Comparison of ENCODE assay signal across 20 mouse cellular contexts in genomic region chr8:120741001-120741400, GRCm38 (mm10). TPM values are rescaled to one million over a fixed set of nuclear protein-coding genes. Genes with fewer than 3 reads are reported as not detected.
DNase-seq lines count a peak whose midpoint lies in the region; ATAC-seq and TF ChIP-seq lines count a peak whose summit lies in the region.
"Had no signal": no experiment of that assay in that cellular context is flagged by ENCODE, and none has a peak within 500 bp of the region (broad histone marks: within the 10 kb centered on the region; RNA-seq: fewer than 3 reads in every experiment).

No protein-coding gene starts in this region.

- no peak overlapping the region for H3K4me3 ChIP-seq in intestine, embryonic 16.5 days (ENCODE audit: low read length)
- H3K4me3 ChIP-seq in intestine, embryonic 15.5 days (replicated peaks), result no peak overlapping the region
- H3K4me3 ChIP-seq in bone marrow, adult 2 months (replicated peaks; ENCODE audit: control insufficient read depth, low read depth, low read length), result peak overlapping the region; percentile 19
- H3K4me3 ChIP-seq in hindbrain, embryonic 13.5 days, result no peak overlapping the region
- H3K4me3 ChIP-seq: embryonic facial prominence, embryonic 15.5 days; heart, embryonic 13.5 days; layer of hippocampus, adult 2 months; limb, embryonic 10.5 days; liver, embryonic 13.5 days; megakaryocyte, embryonic 14.5 days had no signal

- no peaks in the 10 kb centered on the region for H3K9me3 ChIP-seq in intestine, embryonic 16.5 days (ENCODE audit: control insufficient read depth, low read length)
- H3K9me3 ChIP-seq in intestine, embryonic 15.5 days, result no peaks in the 10 kb centered on the region
- H3K9me3 ChIP-seq in hindbrain, embryonic 13.5 days, result no peaks in the 10 kb centered on the region
- H3K9me3 ChIP-seq: embryonic facial prominence, embryonic 15.5 days; heart, embryonic 13.5 days; limb, embryonic 10.5 days; liver, embryonic 13.5 days had no signal

- WGBS in intestine, embryonic 16.5 days, result 83% methylated on average over 17 of the region's 17 CpGs
- WGBS in intestine, embryonic 15.5 days, result 87% methylated on average over 17 of the region's 17 CpGs
- WGBS in bone marrow, adult 2 months, result 44% methylated on average over 17 of the region's 17 CpGs
- WGBS in hindbrain, embryonic 13.5 days, result 55% methylated on average over 17 of the region's 17 CpGs

- intact Hi-C loops in heart, postnatal 25 days (cut with DNase I), result no loop called here

- H3K9ac ChIP-seq in intestine, embryonic 16.5 days (ENCODE audit: low read depth, low read length), result no peak overlapping the region
- H3K9ac ChIP-seq in intestine, embryonic 15.5 days, result no peak overlapping the region
- H3K9ac ChIP-seq in hindbrain, embryonic 13.5 days, result no peak overlapping the region
- H3K9ac ChIP-seq: embryonic facial prominence, embryonic 15.5 days; heart, embryonic 13.5 days; liver, embryonic 13.5 days had no signal

- H3K27ac ChIP-seq in intestine, embryonic 16.5 days (ENCODE audit: low read length), result 0 out of 2 replicates have a peak overlapping the region, but pooled peaks have one; percentile 2
- H3K27ac ChIP-seq in intestine, embryonic 15.5 days, result no peak overlapping the region
- H3K27ac ChIP-seq in bone marrow, adult 2 months (ENCODE audit: control insufficient read depth, insufficient read depth, low read depth, low read length, poor library complexity), result peak overlapping the region; percentile 73
- no peak overlapping the region for H3K27ac ChIP-seq in hindbrain, embryonic 13.5 days
- H3K27ac ChIP-seq: embryonic facial prominence, embryonic 15.5 days; heart, embryonic 13.5 days; layer of hippocampus, adult 2 months; limb, embryonic 10.5 days; liver, embryonic 13.5 days; stomach, postnatal 0 days had no signal

- no peak for TF ChIP-seq CTCF in bone marrow, adult 2 months (IDR thresholded peaks at IDR 0.05; ENCODE audit: control insufficient read depth, insufficient read depth, low read length)

- H3K4me1 ChIP-seq in intestine, embryonic 16.5 days (ENCODE audit: control insufficient read depth, insufficient read depth, low read length), result peaks cover 58% of the 10 kb centered on the region
- peaks cover 50% of the 10 kb centered on the region for H3K4me1 ChIP-seq in intestine, embryonic 15.5 days (replicated peaks)
- H3K4me1 ChIP-seq in bone marrow, adult 2 months (ENCODE audit: control insufficient read depth, insufficient read depth, low read length), result peaks cover 9% of the 10 kb centered on the region; the same call in 1 of the 2 replicates
- peaks cover 6% of the 10 kb centered on the region for H3K4me1 ChIP-seq in hindbrain, embryonic 13.5 days (replicated peaks)

- H3K36me3 ChIP-seq in intestine, embryonic 16.5 days (ENCODE audit: control insufficient read depth, insufficient read depth, low read length), result 0 out of 2 replicates have a peak, but pooled peaks cover 3% of the 10 kb centered on the region
- no peaks in the 10 kb centered on the region for H3K36me3 ChIP-seq in intestine, embryonic 15.5 days
- no peaks in the 10 kb centered on the region for H3K36me3 ChIP-seq in hindbrain, embryonic 13.5 days
- H3K36me3 ChIP-seq: embryonic facial prominence, embryonic 15.5 days; G1E; heart, embryonic 13.5 days; limb, embryonic 10.5 days; liver, embryonic 13.5 days had no signal

- DNase-seq in gonadal fat pad, adult 2 months (ENCODE audit: low read depth), result peak; percentile 56
- DNase-seq in lung, postnatal 4 days, result peak; percentile 54 to 72
- no peak for DNase-seq in testis, postnatal 10 days (ENCODE audit: low spot score)
- no peak for DNase-seq in heart, postnatal 25 days (ENCODE audit: low spot score)
- DNase-seq: cerebellum, postnatal 14 days; embryo, embryonic 11 days; liver, embryonic 13.5 days; right cerebral cortex, adult 18-20 months; thymus, postnatal 14 days had no signal

- ATAC-seq in intestine, embryonic 16.5 days, result no peak
- no peak for ATAC-seq in intestine, embryonic 15.5 days
- ATAC-seq in hindbrain, embryonic 13.5 days (ENCODE audit: low FRiP score), result no peak

- H3K27me3 ChIP-seq in intestine, embryonic 16.5 days (replicated peaks; ENCODE audit: control insufficient read depth, insufficient read depth, low read length), result no peaks in the 10 kb centered on the region
- no peaks in the 10 kb centered on the region for H3K27me3 ChIP-seq in intestine, embryonic 15.5 days (replicated peaks)
- H3K27me3 ChIP-seq in hindbrain, embryonic 13.5 days, result peaks cover 37% of the 10 kb centered on the region

- no peak for TF ChIP-seq POLR2A in bone marrow, adult 2 months (IDR thresholded peaks at IDR 0.05; ENCODE audit: borderline replicate concordance, control insufficient read depth, low read depth, low read length)

- H3K4me2 ChIP-seq in intestine, embryonic 16.5 days (ENCODE audit: low read depth, low read length), result no peak overlapping the region
- no peak overlapping the region for H3K4me2 ChIP-seq in intestine, embryonic 15.5 days (replicated peaks)
- no peak overlapping the region for H3K4me2 ChIP-seq in hindbrain, embryonic 13.5 days
- H3K4me2 ChIP-seq: embryonic facial prominence, embryonic 15.5 days; heart, embryonic 13.5 days; liver, embryonic 13.5 days had no signal

RNA-seq across cellular contexts. Expression of gene Irf8, which starts 4.8 kb away (rescaled TPM):
- 55.5 and 55.6 TPM in 2 replicates for polyA plus RNA-seq in intestine, embryonic 16.5 days (2015; fragmentation: Nextera tagmentation; extraction: Ambion mirVana)
- 41.9 and 46.6 TPM in 2 replicates for polyA plus RNA-seq in intestine, embryonic 15.5 days (2015; fragmentation: Nextera tagmentation; extraction: Ambion mirVana)
- 32.8 and 80.9 TPM in 2 replicates for polyA plus RNA-seq in bone marrow, adult 2 months (2011; ENCODE audit: insufficient read depth, insufficient read length, low replicate concordance, missing spikeins)
- 9.4 and 11.6 TPM in 2 replicates for polyA plus RNA-seq in gonadal fat pad, adult 2 months (2012; rRNA removed)
- 4.2 and 5.9 TPM in 2 replicates for polyA plus RNA-seq in hindbrain, embryonic 13.5 days (2015; fragmentation: Nextera tagmentation; extraction: Ambion mirVana)
- total RNA-seq in heart, postnatal 25 days (2021), result 1 to 10 TPM; 3.2 to 4.5 TPM

Comparison
In these comparisons a context has a peak if more than half of its experiments do, and no peak if none do; other contexts are left out.
1. H3K27ac ChIP-seq: peak in intestine, embryonic 16.5 days (single experiment) and bone marrow, adult 2 months (single experiment); none in intestine, embryonic 15.5 days (single experiment) and hindbrain, embryonic 13.5 days (single experiment).
2. DNase-seq: peak in gonadal fat pad, adult 2 months (single experiment) and lung, postnatal 4 days (2 of 2); none in testis, postnatal 10 days (single experiment) and heart, postnatal 25 days (single experiment).